Mouse (Mus musculus): ENCODE measurements at regions not wholly inside any gene's neighbourhood (a gene's known extent, or its start where the extent isn't known, plus 50 kb on each side); places are given as distances from the start of the nearest gene placed in this dataset.

DNA sequence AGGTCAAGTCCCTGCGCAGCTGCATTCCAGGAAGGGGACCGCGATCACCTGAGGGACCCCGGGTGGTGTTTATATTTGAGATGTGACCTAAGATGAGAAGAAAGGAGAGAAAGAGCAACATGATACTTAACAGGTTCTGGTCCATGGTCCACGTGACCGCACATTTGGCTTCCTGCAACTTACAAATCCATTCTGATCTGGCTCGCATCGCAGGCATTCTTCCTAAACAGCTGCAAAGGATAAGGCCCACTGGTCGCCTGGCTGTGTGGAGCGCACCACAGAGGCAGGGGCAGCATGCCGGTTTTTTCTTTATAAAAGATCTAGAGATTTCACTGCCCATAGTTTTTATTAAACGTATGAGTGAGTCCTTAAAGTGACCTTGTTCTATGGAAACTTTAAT lies 261.6 kb downstream of the Mtx2 start:
- Histone ChIP-seq H3K4me3 (ENCODE audit: insufficient read depth, poor library complexity, severe bottlenecking) (no peak overlapping the region), H3K79me2 (ENCODE audit: control insufficient read depth, insufficient read depth) (no peaks in the 10 kb centered on the region), H3ac (ENCODE audit: control insufficient read depth, insufficient read length, low read depth) (no peak overlapping the region), H3K79me3 (ENCODE audit: low read depth) (no peaks in the 10 kb centered on the region), H3K27me3 (ENCODE audit: control insufficient read depth, insufficient read depth, insufficient read length) (peaks cover 25% of the 10 kb centered on the region), H3K36me3 (ENCODE audit: control insufficient read depth, insufficient read depth) (no peaks in the 10 kb centered on the region)
- TF ChIP-seq MAX (IDR thresholded peaks at IDR 0.05) (no peak), CTCF (IDR thresholded peaks at IDR 0.05; ENCODE audit: control insufficient read depth, insufficient read depth, insufficient read length) (no peak), CEBPB (IDR thresholded peaks at IDR 0.05; ENCODE audit: low read depth) (no peak), FOSL1 (IDR thresholded peaks at IDR 0.05; ENCODE audit: insufficient read depth, low read length, poor library complexity, severe bottlenecking) (no peak), MYOD1 (IDR thresholded peaks at IDR 0.05; ENCODE audit: control insufficient read depth, insufficient read length, low read depth) (no peak), USF1 (IDR thresholded peaks at IDR 0.05; ENCODE audit: low read depth) (no peak), MYOG (IDR thresholded peaks at IDR 0.05; ENCODE audit: control insufficient read depth, extremely low read depth, insufficient read length) (no peak)

- H3ac ChIP-seq (ENCODE audit: control insufficient read depth, insufficient read length, low read depth): no peak overlapping the region
- H3K4me3 ChIP-seq (ENCODE audit: insufficient read depth, poor library complexity, severe bottlenecking): no peak overlapping the region
- peaks cover 27% of the 10 kb centered on the region for H3K27me3 ChIP-seq (ENCODE audit: control insufficient read depth, insufficient read depth, insufficient read length)
These were observed 263.6 kb downstream of the Mtx2 start for GRCm38 (mm10) chr2:75089186-75089585.

DNA sequence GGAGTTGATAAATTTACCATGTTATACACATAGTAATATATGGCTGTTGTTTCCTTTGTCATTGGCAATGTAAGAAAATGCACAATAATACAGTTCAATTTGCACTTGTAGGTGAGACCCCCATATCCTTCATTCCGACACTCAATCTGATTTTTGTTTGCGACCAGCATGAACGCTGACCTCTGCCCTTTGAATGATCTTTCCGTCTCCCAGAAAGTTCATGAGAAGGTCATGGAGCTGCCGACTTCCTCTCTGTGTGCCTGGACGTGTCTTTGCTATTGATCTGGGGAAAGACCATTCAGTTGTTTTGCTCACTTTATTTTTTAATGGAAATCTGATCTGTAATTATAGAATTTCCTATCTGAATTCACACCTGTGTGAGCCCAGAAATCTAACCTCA lies 264.0 kb downstream of the Mtx2 start:
- Histone ChIP-seq H3K27me3 (ENCODE audit: control insufficient read depth, insufficient read depth, insufficient read length) (peaks cover 29% of the 10 kb centered on the region), H3K79me3 (ENCODE audit: low read depth) (no peaks in the 10 kb centered on the region), H3K79me2 (ENCODE audit: control insufficient read depth, insufficient read depth) (no peaks in the 10 kb centered on the region), H3K36me3 (ENCODE audit: control insufficient read depth, insufficient read depth) (no peaks in the 10 kb centered on the region), H3K4me3 (ENCODE audit: insufficient read depth, poor library complexity, severe bottlenecking) (no peak overlapping the region), H3ac (ENCODE audit: control insufficient read depth, insufficient read length, low read depth) (no peak overlapping the region)
- no peak for TF ChIP-seq CTCF (IDR thresholded peaks at IDR 0.05; ENCODE audit: control insufficient read depth, insufficient read depth, insufficient read length)
- no peak for TF ChIP-seq CEBPB (IDR thresholded peaks at IDR 0.05; ENCODE audit: low read depth)
- no peak for TF ChIP-seq MAX (IDR thresholded peaks at IDR 0.05)

More at GRCm38 (mm10) chr2:75089186-75089585, 263.6 kb downstream of the Mtx2 start:
- H3K79me2 ChIP-seq (ENCODE audit: control insufficient read depth, insufficient read depth): no peaks in the 10 kb centered on the region
- H3K36me3 ChIP-seq (ENCODE audit: control insufficient read depth, insufficient read depth): no peaks in the 10 kb centered on the region
- H3K79me3 ChIP-seq (ENCODE audit: low read depth): no peaks in the 10 kb centered on the region
- TF ChIP-seq MAX (IDR thresholded peaks at IDR 0.05): no peak
- no peak for TF ChIP-seq CEBPB (IDR thresholded peaks at IDR 0.05; ENCODE audit: low read depth)
- no peak for TF ChIP-seq USF1 (IDR thresholded peaks at IDR 0.05; ENCODE audit: low read depth)
- TF ChIP-seq CTCF (IDR thresholded peaks at IDR 0.05; ENCODE audit: control insufficient read depth, insufficient read depth, insufficient read length): no peak
- no peak for TF ChIP-seq FOSL1 (IDR thresholded peaks at IDR 0.05; ENCODE audit: insufficient read depth, low read length, poor library complexity, severe bottlenecking)
- no peak for TF ChIP-seq MYOG (IDR thresholded peaks at IDR 0.05; ENCODE audit: control insufficient read depth, extremely low read depth, insufficient read length)
- TF ChIP-seq MYOD1 (IDR thresholded peaks at IDR 0.05; ENCODE audit: control insufficient read depth, insufficient read length, low read depth): no peak

DNA sequence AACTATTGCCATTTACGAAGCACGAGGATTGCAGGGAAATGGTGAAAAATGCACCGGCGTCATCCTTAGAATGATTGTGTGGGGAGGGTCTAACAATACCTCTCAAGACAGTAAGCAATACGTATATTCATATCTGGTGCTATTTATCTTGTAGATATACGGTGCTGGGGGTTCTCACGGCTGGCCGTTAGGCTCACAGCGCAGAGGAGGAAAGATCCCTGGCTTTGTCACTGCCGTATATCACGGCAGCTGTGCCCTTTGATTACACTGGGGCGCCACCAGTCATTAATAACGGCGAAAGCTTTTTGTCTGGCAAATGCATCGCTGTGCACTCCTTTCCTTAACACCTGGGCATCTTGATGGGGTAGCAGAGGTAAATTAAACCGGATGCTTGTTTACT lies 264.8 kb downstream of the Mtx2 start:
- TF ChIP-seq USF1 (IDR thresholded peaks at IDR 0.05; ENCODE audit: low read depth): no peak
- TF ChIP-seq MYOD1 (IDR thresholded peaks at IDR 0.05; ENCODE audit: control insufficient read depth, insufficient read length, low read depth): no peak
- TF ChIP-seq CEBPB (IDR thresholded peaks at IDR 0.05; ENCODE audit: low read depth): no peak
- no peak for TF ChIP-seq CTCF (IDR thresholded peaks at IDR 0.05; ENCODE audit: control insufficient read depth, insufficient read depth, insufficient read length)
- TF ChIP-seq MAX (IDR thresholded peaks at IDR 0.05): no peak
- no peak for TF ChIP-seq MYOG (IDR thresholded peaks at IDR 0.05; ENCODE audit: control insufficient read depth, extremely low read depth, insufficient read length)
- TF ChIP-seq FOSL1 (IDR thresholded peaks at IDR 0.05; ENCODE audit: insufficient read depth, low read length, poor library complexity, severe bottlenecking): no peak

DNA sequence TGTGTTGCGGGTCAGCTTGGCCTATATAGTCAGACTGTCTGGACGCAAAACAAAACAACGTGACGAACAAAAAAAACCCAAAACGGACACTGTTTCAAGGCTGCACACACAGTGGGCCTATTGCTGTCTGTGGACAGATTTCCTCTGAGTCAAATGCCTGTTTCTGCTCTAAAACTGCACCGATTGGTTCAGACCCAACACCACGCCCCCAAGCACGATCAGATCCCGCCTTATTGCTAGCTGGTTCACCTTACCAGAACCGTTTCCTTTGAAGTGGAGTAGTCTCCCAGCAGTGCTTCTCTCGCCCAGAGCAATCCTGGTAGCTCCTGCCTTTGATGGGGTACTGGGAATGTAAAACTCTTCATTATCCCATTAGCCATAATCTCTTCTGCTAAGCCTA lies 275.9 kb downstream of the Mtx2 start:
- Histone ChIP-seq H3K27me3 (ENCODE audit: control insufficient read depth, insufficient read depth, insufficient read length) (no peaks in the 10 kb centered on the region), H3K4me3 (ENCODE audit: insufficient read depth, poor library complexity, severe bottlenecking) (no peak overlapping the region), H3K79me3 (ENCODE audit: low read depth) (no peaks in the 10 kb centered on the region), H3K36me3 (ENCODE audit: control insufficient read depth, insufficient read depth) (no peaks in the 10 kb centered on the region), H3K79me2 (ENCODE audit: control insufficient read depth, insufficient read depth) (no peaks in the 10 kb centered on the region), H3ac (ENCODE audit: control insufficient read depth, insufficient read length, low read depth) (no peak overlapping the region)
- TF ChIP-seq MAX (IDR thresholded peaks at IDR 0.05): no peak
- no peak for TF ChIP-seq CEBPB (IDR thresholded peaks at IDR 0.05; ENCODE audit: low read depth)
- TF ChIP-seq MYOG (IDR thresholded peaks at IDR 0.05; ENCODE audit: control insufficient read depth, extremely low read depth, insufficient read length): no peak
- no peak for TF ChIP-seq FOSL1 (IDR thresholded peaks at IDR 0.05; ENCODE audit: insufficient read depth, low read length, poor library complexity, severe bottlenecking)
- TF ChIP-seq CTCF (IDR thresholded peaks at IDR 0.05; ENCODE audit: control insufficient read depth, insufficient read depth, insufficient read length): no peak
- no peak for TF ChIP-seq USF1 (IDR thresholded peaks at IDR 0.05; ENCODE audit: low read depth)
- TF ChIP-seq MYOD1 (IDR thresholded peaks at IDR 0.05; ENCODE audit: control insufficient read depth, insufficient read length, low read depth): no peak

More for the DNA sequence above, 264.8 kb downstream of the Mtx2 start:
- H3K4me3 ChIP-seq (ENCODE audit: insufficient read depth, poor library complexity, severe bottlenecking): no peak overlapping the region
- H3K27me3 ChIP-seq (ENCODE audit: control insufficient read depth, insufficient read depth, insufficient read length): peaks cover 29% of the 10 kb centered on the region
- no peaks in the 10 kb centered on the region for H3K79me2 ChIP-seq (ENCODE audit: control insufficient read depth, insufficient read depth)
- no peaks in the 10 kb centered on the region for H3K79me3 ChIP-seq (ENCODE audit: low read depth)
- H3ac ChIP-seq (ENCODE audit: control insufficient read depth, insufficient read length, low read depth): no peak overlapping the region
- no peaks in the 10 kb centered on the region for H3K36me3 ChIP-seq (ENCODE audit: control insufficient read depth, insufficient read depth)

DNA sequence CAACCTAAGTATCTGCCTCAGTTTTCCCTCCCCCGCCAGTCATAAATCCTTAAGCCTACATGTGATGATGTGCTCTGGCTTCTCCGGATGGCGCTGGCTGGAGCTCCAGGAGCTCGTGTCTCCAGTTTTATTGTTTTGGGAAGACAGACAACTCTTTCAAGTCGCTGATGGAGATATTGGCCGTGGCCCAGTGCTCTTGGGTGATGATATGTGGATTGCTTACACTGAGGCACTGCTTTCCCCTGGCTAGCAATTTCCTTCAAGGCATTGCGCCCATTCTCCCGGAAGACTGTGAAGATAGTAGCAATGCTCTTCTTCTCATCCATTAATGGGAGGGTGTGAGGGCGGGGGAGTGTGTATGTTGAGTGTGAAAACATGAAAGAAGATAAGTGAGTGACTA lies 287.1 kb downstream of the Mtx2 start:
- no peaks in the 10 kb centered on the region for H3K79me3 ChIP-seq (ENCODE audit: low read depth)
- H3ac ChIP-seq (ENCODE audit: control insufficient read depth, insufficient read length, low read depth): no peak overlapping the region
- H3K79me2 ChIP-seq (ENCODE audit: control insufficient read depth, insufficient read depth): no peaks in the 10 kb centered on the region
- H3K36me3 ChIP-seq (ENCODE audit: control insufficient read depth, insufficient read depth): no peaks in the 10 kb centered on the region
- H3K27me3 ChIP-seq (ENCODE audit: control insufficient read depth, insufficient read depth, insufficient read length): no peaks in the 10 kb centered on the region
- no peak overlapping the region for H3K4me3 ChIP-seq (ENCODE audit: insufficient read depth, poor library complexity, severe bottlenecking)
- TF ChIP-seq MAX (IDR thresholded peaks at IDR 0.05) (no peak), MYOG (IDR thresholded peaks at IDR 0.05; ENCODE audit: control insufficient read depth, extremely low read depth, insufficient read length) (no peak), FOSL1 (IDR thresholded peaks at IDR 0.05; ENCODE audit: insufficient read depth, low read length, poor library complexity, severe bottlenecking) (no peak), USF1 (IDR thresholded peaks at IDR 0.05; ENCODE audit: low read depth) (no peak), MYOD1 (IDR thresholded peaks at IDR 0.05; ENCODE audit: control insufficient read depth, insufficient read length, low read depth) (no peak), CTCF (IDR thresholded peaks at IDR 0.05; ENCODE audit: control insufficient read depth, insufficient read depth, insufficient read length) (no peak), CEBPB (IDR thresholded peaks at IDR 0.05; ENCODE audit: low read depth) (no peak)

All from C2C12 (cell line).